Mouse (Mus musculus) C2C12 (cell line): Measurements from ENCODE around the gene P4ha1. TPM values are rescaled to one million over a fixed set of nuclear protein-coding genes. Genes with fewer than 3 reads are reported as not detected.
"Not testable (repeated sequence)": the region's sequence is repeated elsewhere in the genome, so short reads cannot be mapped to it uniquely, and the experiment has no call there.

ENCODE experiments used
- H3K27me3 ChIP-seq: one replicate; pipeline ENCODE4 v1.6.1; 2011; ENCODE audit not compliant: control insufficient read depth, insufficient read depth, insufficient read length
- H3K36me3 ChIP-seq: one replicate; pipeline ENCODE4 v1.6.1; 2011; ENCODE audit not compliant: control insufficient read depth, insufficient read depth
- H3K4me3 ChIP-seq: one replicate; pipeline ENCODE4 v1.5.1; 2011; ENCODE audit warnings: mild to moderate bottlenecking, control low read depth; ENCODE audit not compliant: poor library complexity, insufficient read depth, severe bottlenecking
- H3K79me2 ChIP-seq: one replicate; pipeline ENCODE4 v1.6.1; 2011; ENCODE audit not compliant: control insufficient read depth, insufficient read depth
- H3K79me3 ChIP-seq: one replicate; pipeline ENCODE4 v1.6.1; 2011; ENCODE audit warnings: low read depth, control low read depth
- H3ac ChIP-seq: one replicate; pipeline ENCODE3; 2011; ENCODE audit warnings: low read depth; ENCODE audit not compliant: control insufficient read depth, insufficient read length
- CEBPB ChIP-seq: IDR thresholded peaks from one replicate; pipeline ENCODE4 v1.6.1; 2011; ENCODE audit warnings: low read depth, mild to moderate bottlenecking, control low read depth, moderate library complexity
- CTCF ChIP-seq: IDR thresholded peaks from one replicate; pipeline ENCODE4 v1.5.1; 2011; ENCODE audit not compliant: control insufficient read depth, insufficient read depth, insufficient read length
- FOSL1 ChIP-seq: IDR thresholded peaks from one replicate; pipeline ENCODE4 v1.8.0; 2011; ENCODE audit warnings: mild to moderate bottlenecking, low read length; ENCODE audit not compliant: poor library complexity, insufficient read depth, severe bottlenecking
- MAX ChIP-seq: IDR thresholded peaks from one replicate; pipeline ENCODE4 v1.6.1; 2011; ENCODE audit warnings: mild to moderate bottlenecking, control low read depth
- MYOD1 ChIP-seq: IDR thresholded peaks from one replicate; pipeline ENCODE4 v1.6.1; 2011; ENCODE audit warnings: low read depth; ENCODE audit not compliant: control insufficient read depth, insufficient read length
- MYOG ChIP-seq: IDR thresholded peaks from one replicate; pipeline ENCODE4 v1.6.1; 2011; ENCODE audit not compliant: control insufficient read depth, insufficient read length; ENCODE audit errors: extremely low read depth
- USF1 ChIP-seq: IDR thresholded peaks from one replicate; pipeline ENCODE4 v1.6.1; 2011; ENCODE audit warnings: low read depth, mild to moderate bottlenecking, control low read depth, moderate library complexity
- polyA plus RNA-seq: library from polyadenylated mRNA; unstranded; fragments of >200 nt; fragmentation: generic; extraction: Trizol; gene quantifications from one replicate; pipeline ENCODE4 v1.2.1, GENCODE M21; 2012; ENCODE audit warnings: missing spikeins

Gene P4ha1
- polyA plus RNA-seq, 1 experiment, result 26.4 TPM

- Histone ChIP-seq H3K79me3 (no peaks in the 10 kb centered on the region), H3K79me2 (no peaks in the 10 kb centered on the region), H3K36me3 (peaks cover 96% of the 10 kb centered on the region), H3K4me3 (no peak overlapping the region), H3K27me3 (no peaks in the 10 kb centered on the region), H3ac (no peak overlapping the region)
- TF ChIP-seq FOSL1 (no peak), CTCF (no peak), MYOD1 (no peak), USF1 (no peak), CEBPB (no peak), MYOG (no peak), MAX (no peak)
These were observed 45.6 kb downstream of the P4ha1 start for GRCm38 (mm10) chr10:59368729-59369128.

- no peaks in the 10 kb centered on the region for H3K27me3 ChIP-seq
- H3K4me3 ChIP-seq, result no peak overlapping the region
- no peak overlapping the region for H3ac ChIP-seq
- no peaks in the 10 kb centered on the region for H3K79me3 ChIP-seq
- TF ChIP-seq MYOD1, result no peak
- H3K36me3 ChIP-seq, result peaks cover 93% of the 10 kb centered on the region
- H3K79me2 ChIP-seq, result no peaks in the 10 kb centered on the region
These were observed 46.3 kb downstream of the P4ha1 start for GRCm38 (mm10) chr10:59369426-59369825.

GRCm38 (mm10) chr10:59377906-59378305 is 54.8 kb downstream of the P4ha1 start:
- Histone ChIP-seq H3ac (no peak overlapping the region), H3K36me3 (peaks cover 18% of the 10 kb centered on the region), H3K27me3 (no peaks in the 10 kb centered on the region), H3K4me3 (no peak overlapping the region), H3K79me3 (no peaks in the 10 kb centered on the region), H3K79me2 (no peaks in the 10 kb centered on the region)
- no peak for TF ChIP-seq MAX
- TF ChIP-seq FOSL1, result no peak
- no peak for TF ChIP-seq MYOG
- no peak for TF ChIP-seq CTCF
- TF ChIP-seq MYOD1, result no peak
- no peak for TF ChIP-seq USF1
- TF ChIP-seq CEBPB, result no peak

- Histone ChIP-seq H3K79me2 (no peaks in the 10 kb centered on the region), H3K27me3 (no peaks in the 10 kb centered on the region), H3K79me3 (no peaks in the 10 kb centered on the region), H3K4me3 (no peak overlapping the region), H3K36me3 (peaks cover 10% of the 10 kb centered on the region), H3ac (no peak overlapping the region)
- no peak for TF ChIP-seq MYOG
These were observed 55.6 kb downstream of the P4ha1 start for GRCm38 (mm10) chr10:59378728-59379127.

DNA sequence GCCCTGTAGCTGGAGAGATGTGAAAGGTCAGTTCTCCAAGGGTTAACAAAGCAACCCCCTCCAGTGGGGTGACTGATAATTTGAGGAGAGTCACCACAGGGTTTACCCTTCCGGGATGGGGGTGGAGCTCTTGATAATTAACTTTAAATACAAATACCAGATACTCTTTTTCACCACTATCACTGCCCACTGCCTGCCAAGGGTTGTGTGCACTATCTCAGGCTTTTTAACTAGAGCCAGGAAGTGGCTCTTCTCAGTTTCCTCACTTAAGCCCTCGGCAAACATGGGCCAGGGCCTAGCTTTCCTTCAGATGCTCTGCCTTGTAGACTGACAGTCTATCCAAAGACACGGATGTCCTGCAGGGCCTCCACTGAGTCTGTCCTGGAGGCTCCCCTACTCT is 56.8 kb downstream of the P4ha1 start:
- TF ChIP-seq MAX, result no peak
- TF ChIP-seq CTCF, result no peak
- TF ChIP-seq USF1, result no peak
- no peak for TF ChIP-seq MYOG
- TF ChIP-seq MYOD1, result no peak
- TF ChIP-seq FOSL1, result no peak
- TF ChIP-seq CEBPB, result no peak
- H3K36me3 ChIP-seq, result peaks cover 6% of the 10 kb centered on the region
- no peak overlapping the region for H3ac ChIP-seq
- H3K27me3 ChIP-seq, result no peaks in the 10 kb centered on the region
- no peaks in the 10 kb centered on the region for H3K79me2 ChIP-seq
- no peaks in the 10 kb centered on the region for H3K79me3 ChIP-seq
- no peak overlapping the region for H3K4me3 ChIP-seq

- Histone ChIP-seq H3K79me3 (no peaks in the 10 kb centered on the region), H3K79me2 (no peaks in the 10 kb centered on the region), H3K27me3 (no peaks in the 10 kb centered on the region), H3K4me3 (no peak overlapping the region), H3ac (no peak overlapping the region), H3K36me3 (peaks cover 6% of the 10 kb centered on the region)
- no peak for TF ChIP-seq MYOD1
- TF ChIP-seq MAX, result no peak
These were observed 57.3 kb downstream of the P4ha1 start for GRCm38 (mm10) chr10:59380411-59380821.

GRCm38 (mm10) chr10:59381563-59381962 is 58.5 kb downstream of the P4ha1 start:
- H3K79me2 ChIP-seq, H3K36me3 ChIP-seq, H3K79me3 ChIP-seq, H3K27me3 ChIP-seq, H3ac ChIP-seq, H3K4me3 ChIP-seq: not testable (repeated sequence)
